ENCODE assay signal across 8 mouse cellular contexts in genomic region chr10:19907246-19907804, GRCm38 (mm10). TPM values are rescaled to one million over a fixed set of nuclear protein-coding genes. Genes with fewer than 3 reads are reported as not detected.
DNase-seq lines count a peak whose midpoint lies in the region; ATAC-seq and TF ChIP-seq lines count a peak whose summit lies in the region.

Gene Pex7 (minus strand): TSS chr10:19907689.

- peaks cover 12% of the 10 kb centered on the region for H3K36me3 ChIP-seq in E14TG2a.4 (ENCODE audit: insufficient read depth, low read length)
- no peaks in the 10 kb centered on the region for H3K36me3 ChIP-seq in forebrain, embryonic 13.5 days (ENCODE audit: poor library complexity, severe bottlenecking)
- 0 out of 2 replicates have a peak, but pooled peaks cover 8% of the 10 kb centered on the region for H3K36me3 ChIP-seq in liver, postnatal 0 days (replicated peaks; ENCODE audit: insufficient read depth, low read length)
- H3K36me3 ChIP-seq in neural tube, embryonic 15.5 days, result no peaks in the 10 kb centered on the region

- intact Hi-C loops in heart, postnatal 10 days (cut with DNase I), result loop anchor here (5.0 kb wide), 2 partner anchors 665 to 990 kb away; no protein-coding TSS in a partner anchor

- no peak for TF ChIP-seq CTCF in E14TG2a.4 (conservative IDR thresholded peaks at IDR 0.05; ENCODE audit: low read length)
- peak; percentile 86 for TF ChIP-seq CTCF in liver, postnatal 0 days (IDR thresholded peaks at IDR 0.05; ENCODE audit: low read depth)

- peak within 1 kb of the TSS; percentile 93 for H3K27ac ChIP-seq in forebrain, embryonic 13.5 days
- peak within 1 kb of the TSS; percentile 98 for H3K27ac ChIP-seq in liver, postnatal 0 days (ENCODE audit: low read depth)
- peak within 1 kb of the TSS; percentile 98 for H3K27ac ChIP-seq in neural tube, embryonic 15.5 days (replicated peaks)

- no peak for TF ChIP-seq EP300 in liver, postnatal 0 days (IDR thresholded peaks at IDR 0.05; ENCODE audit: low read depth)

- H3K27me3 ChIP-seq in E14TG2a.4 (ENCODE audit: insufficient read depth, low read length), result no peaks in the 10 kb centered on the region
- 0 out of 2 replicates have a peak, but pooled peaks cover 8% of the 10 kb centered on the region for H3K27me3 ChIP-seq in forebrain, embryonic 13.5 days
- no peaks in the 10 kb centered on the region for H3K27me3 ChIP-seq in liver, postnatal 0 days (ENCODE audit: insufficient read depth, low read length)
- no peaks in the 10 kb centered on the region for H3K27me3 ChIP-seq in neural tube, embryonic 15.5 days (replicated peaks)

- peak; percentile 99 for ATAC-seq in forebrain, embryonic 13.5 days
- ATAC-seq in liver, postnatal 0 days, result peak; percentile 96
- peak; percentile 98 for ATAC-seq in neural tube, embryonic 15.5 days (ENCODE audit: low FRiP score)

- H3K4me2 ChIP-seq in forebrain, embryonic 13.5 days, result peak within 1 kb of the TSS; percentile 38
- H3K4me2 ChIP-seq in liver, postnatal 0 days (ENCODE audit: low read depth, low read length), result peak within 1 kb of the TSS; percentile 59
- H3K4me2 ChIP-seq in neural tube, embryonic 15.5 days, result peak within 1 kb of the TSS; percentile 47

- under 1% methylated on average over 60 of the region's 60 CpGs for WGBS in forebrain, embryonic 13.5 days
- WGBS in large intestine, adult 2 months, result under 1% methylated on average over 59 of the region's 60 CpGs
- WGBS in liver, postnatal 0 days (ENCODE audit: insufficient replicate concordance), result under 1% methylated on average over 60 of the region's 60 CpGs
- WGBS in neural tube, embryonic 15.5 days, result under 1% methylated on average over 60 of the region's 60 CpGs

- DNase-seq in c-Kit-positive CD71-positive TER-119-positive erythroid progenitor cells, embryonic 14.5 days (ENCODE audit: low spot score), result peak; percentile 88
- DNase-seq in heart, postnatal 10 days, result peak; percentile 94 to 95
- DNase-seq in large intestine, adult 2 months (ENCODE audit: low read depth, low spot score), result peak; percentile 65
- DNase-seq in liver, postnatal 0 days, result peak; percentile 91
- DNase-seq in testis, postnatal 14 days (ENCODE audit: low spot score), result peak; percentile 94

- peak within 1 kb of the TSS; percentile 89 for H3K4me3 ChIP-seq in E14TG2a.4 (replicated peaks; ENCODE audit: low read length)
- H3K4me3 ChIP-seq in forebrain, embryonic 13.5 days, result peak within 1 kb of the TSS; percentile 62
- H3K4me3 ChIP-seq in liver, postnatal 0 days (ENCODE audit: low read depth, low read length), result peak within 1 kb of the TSS; percentile 79
- H3K4me3 ChIP-seq in neural tube, embryonic 15.5 days (replicated peaks), result peak within 1 kb of the TSS; percentile 66

- peak within 1 kb of the TSS; percentile 75 for H3K9ac ChIP-seq in forebrain, embryonic 13.5 days
- H3K9ac ChIP-seq in liver, postnatal 0 days (replicated peaks), result peak within 1 kb of the TSS; percentile 85
- H3K9ac ChIP-seq in neural tube, embryonic 15.5 days (replicated peaks), result peak within 1 kb of the TSS; percentile 64

- H3K9me3 ChIP-seq in E14TG2a.4 (ENCODE audit: low read length), result no peaks in the 10 kb centered on the region
- no peaks in the 10 kb centered on the region for H3K9me3 ChIP-seq in forebrain, embryonic 13.5 days (replicated peaks)
- no peaks in the 10 kb centered on the region for H3K9me3 ChIP-seq in liver, postnatal 0 days (ENCODE audit: low read length)
- H3K9me3 ChIP-seq in neural tube, embryonic 15.5 days (replicated peaks), result no peaks in the 10 kb centered on the region

- peaks cover 14% of the 10 kb centered on the region for H3K4me1 ChIP-seq in E14TG2a.4 (replicated peaks; ENCODE audit: low read depth, low read length)
- no peaks in the 10 kb centered on the region for H3K4me1 ChIP-seq in forebrain, embryonic 13.5 days
- peaks cover 6% of the 10 kb centered on the region; the same call in 1 of the 2 replicates for H3K4me1 ChIP-seq in liver, postnatal 0 days (ENCODE audit: insufficient read depth)
- H3K4me1 ChIP-seq in neural tube, embryonic 15.5 days, result 0 out of 2 replicates have a peak, but pooled peaks cover 4% of the 10 kb centered on the region

RNA-seq across cellular contexts. Expression of gene Pex7, which starts in this region (rescaled TPM):
- 26.5 and 31.1 TPM in 2 replicates for polyA plus RNA-seq in forebrain, embryonic 13.5 days (2015; fragmentation: Nextera tagmentation; extraction: Ambion mirVana)
- total RNA-seq in heart, postnatal 10 days (2021), result 10 to 100 TPM; 23.3 to 23.7 TPM
- 25.1 and 35.5 TPM in 2 replicates for polyA plus RNA-seq in large intestine, adult 2 months (2012; rRNA removed)
- 51.4 and 58.5 TPM in 2 replicates for polyA plus RNA-seq in liver, postnatal 0 days (2015; fragmentation: Nextera tagmentation; extraction: Ambion mirVana)
- polyA plus RNA-seq in neural tube, embryonic 15.5 days (2015; fragmentation: Nextera tagmentation; extraction: Ambion mirVana), result 32.9 and 34.0 TPM in 2 replicates

Comparison
In these comparisons a context has a peak if more than half of its experiments do, and no peak if none do; other contexts are left out.
1. Peak in every context shown above with its lines: DNase-seq, ATAC-seq, H3K4me3 ChIP-seq and H3K27ac ChIP-seq.